Mouse (Mus musculus): ENCODE data around the gene Rmnd5a. TPM values are rescaled to one million over a fixed set of nuclear protein-coding genes. Genes with fewer than 3 reads are reported as not detected.

Rmnd5a gene
- total and polyA plus RNA-seq, 3 experiments = 23.4 to 40.6 (median 23.5) TPM

GRCm38 (mm10) chr6:71363995-71364394 is 76.4 kb downstream of the Rmnd5a start:
- in situ Hi-C loops (cut with MboI; ENCODE audit: low pct_ligation_motif_present, low pct_unique_long_range_greater_than_20kb, low sequenced_read_pairs) (no loop called here), dilution Hi-C loops (cut with MboI; ENCODE audit: extremely low pct_ligation_motif_present, extremely low pct_unique_long_range_greater_than_20kb, low sequenced_read_pairs) (no loop called here)
- TF ChIP-seq ZC3H11A (IDR thresholded peaks at IDR 0.05; ENCODE audit: low read depth, low read length) (no peak), RCOR1 (conservative IDR thresholded peaks at IDR 0.05; ENCODE audit: low read depth, low read length) (no peak), BHLHE40 (IDR thresholded peaks at IDR 0.05; ENCODE audit: low read depth, low read length) (peak; percentile 50; the same call in 1 of the 2 replicates)
- Histone ChIP-seq H3K79me2 (replicated peaks; ENCODE audit: control insufficient read depth, extremely low read depth, insufficient read depth, poor library complexity, severe bottlenecking) (no peaks in the 10 kb centered on the region), H3K4me3 (replicated peaks in 1 of 3; ENCODE audit: low read depth in 2 of 3, low read length in 2 of 3, poor library complexity in 1 of 3) (no peak overlapping the region), H3K27ac (ENCODE audit: insufficient read depth, low read depth) (no peak overlapping the region), H3K9ac (ENCODE audit: insufficient read depth, low read depth) (no peak overlapping the region), H3K4me2 (ENCODE audit: insufficient read depth, low read depth, poor library complexity, severe bottlenecking) (no peak overlapping the region), H3K9me3 (replicated peaks; ENCODE audit: low read length) (peaks cover 3% of the 10 kb centered on the region), H3K36me3 (replicated peaks in 1 of 2; ENCODE audit: control insufficient read depth in 1 of 2, insufficient read depth in 1 of 2, low read length in 1 of 2) (no peaks in the 10 kb centered on the region), H3K4me1 (ENCODE audit: control insufficient read depth in 1 of 2, insufficient read depth in 2 of 2) (peaks cover 4 to 11% of the 10 kb centered on the region in 2 experiments), H3K27me3 (replicated peaks) (no peaks in the 10 kb centered on the region)
- DNase-seq (ENCODE audit: extremely low read depth) = no peak

DNA sequence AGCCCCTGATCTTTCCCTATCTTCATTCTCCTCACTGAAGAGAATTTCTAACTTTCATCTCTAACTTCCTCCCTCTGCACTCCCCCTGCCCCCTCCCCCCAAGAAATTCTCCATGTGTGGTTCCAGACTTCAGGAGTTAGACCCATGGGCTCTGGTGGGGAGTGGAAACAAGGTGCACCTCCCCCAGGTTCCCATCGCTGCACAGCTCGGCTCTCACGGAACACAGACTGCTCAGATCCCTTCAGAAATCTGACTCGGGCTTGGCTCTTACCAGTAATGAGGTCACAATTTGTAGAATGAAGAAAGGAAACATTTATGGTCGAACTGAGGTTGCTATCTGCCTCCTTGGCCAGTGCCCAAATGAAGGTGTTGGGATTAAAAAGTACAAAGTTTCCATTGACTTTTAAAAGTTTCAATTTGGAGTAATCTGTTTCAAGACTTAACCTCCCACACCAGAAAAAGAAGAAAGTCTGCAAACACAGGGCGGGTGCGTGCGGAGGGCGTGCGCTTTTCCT is 79.2 kb downstream of the Rmnd5a start:
- no peak overlapping the region for H3K4me3 ChIP-seq (replicated peaks in 1 of 3; ENCODE audit: low read depth in 2 of 3, low read length in 2 of 3, poor library complexity in 1 of 3)
- H3K36me3 ChIP-seq (replicated peaks in 1 of 2; ENCODE audit: control insufficient read depth in 1 of 2, insufficient read depth in 1 of 2, low read length in 1 of 2) = no peaks in the 10 kb centered on the region
- no peaks in the 10 kb centered on the region for H3K79me2 ChIP-seq (replicated peaks; ENCODE audit: control insufficient read depth, extremely low read depth, insufficient read depth, poor library complexity, severe bottlenecking)
- H3K27me3 ChIP-seq (replicated peaks) = no peaks in the 10 kb centered on the region
- in situ Hi-C loops (cut with MboI; ENCODE audit: low pct_ligation_motif_present, low pct_unique_long_range_greater_than_20kb, low sequenced_read_pairs) (no loop called here), dilution Hi-C loops (cut with MboI; ENCODE audit: extremely low pct_ligation_motif_present, extremely low pct_unique_long_range_greater_than_20kb, low sequenced_read_pairs) (no loop called here)
- peaks cover 4 to 16% of the 10 kb centered on the region in 2 experiments for H3K4me1 ChIP-seq (ENCODE audit: control insufficient read depth in 1 of 2, insufficient read depth in 2 of 2)
- H3K9me3 ChIP-seq (replicated peaks; ENCODE audit: low read length) = no peaks in the 10 kb centered on the region
- no peak overlapping the region for H3K9ac ChIP-seq (ENCODE audit: insufficient read depth, low read depth)
- DNase-seq (ENCODE audit: extremely low read depth) = no peak
- peak overlapping the region; percentile 55; the same call in 1 of the 2 replicates for H3K4me2 ChIP-seq (ENCODE audit: insufficient read depth, low read depth, poor library complexity, severe bottlenecking)
- TF ChIP-seq ZKSCAN1 (IDR thresholded peaks at IDR 0.05; ENCODE audit: borderline replicate concordance, low read depth, low read length) = no peak
- TF ChIP-seq E2F4 (IDR thresholded peaks at IDR 0.05; ENCODE audit: insufficient replicate concordance, low read depth, low read length) = no peak
- no peak for TF ChIP-seq IRF4 (IDR thresholded peaks at IDR 0.05; ENCODE audit: low read depth, low read length)
- TF ChIP-seq MAFK (IDR thresholded peaks at IDR 0.05; ENCODE audit: insufficient replicate concordance, low read length) = no peak
- TF ChIP-seq BHLHE40 (IDR thresholded peaks at IDR 0.05; ENCODE audit: low read depth, low read length) = no peak
- no peak for TF ChIP-seq ELF1 (IDR thresholded peaks at IDR 0.05; ENCODE audit: low read depth, low read length)
- TF ChIP-seq KAT2A (IDR thresholded peaks at IDR 0.05; ENCODE audit: insufficient replicate concordance, low read length) = no peak
- TF ChIP-seq NRF1 (IDR thresholded peaks at IDR 0.05; ENCODE audit: low read depth, low read length) = no peak
- TF ChIP-seq EP300 (IDR thresholded peaks at IDR 0.05; ENCODE audit: low read length) = no peak
- TF ChIP-seq ETS1 (conservative IDR thresholded peaks at IDR 0.05; ENCODE audit: low read depth, low read length) = no peak
- TF ChIP-seq MAX (IDR thresholded peaks at IDR 0.05; ENCODE audit: low read length) = no peak
- no peak for TF ChIP-seq CHD1 (IDR thresholded peaks at IDR 0.05; ENCODE audit: low read depth, low read length)
- TF ChIP-seq POLR2A (IDR thresholded peaks at IDR 0.05; ENCODE audit: low read depth, low read length) = no peak
- TF ChIP-seq ZMIZ1 (IDR thresholded peaks at IDR 0.05; ENCODE audit: low read depth, low read length) = no peak
- TF ChIP-seq POLR2AphosphoS2 (IDR thresholded peaks at IDR 0.05; ENCODE audit: low read depth, low read length) = no peak
- no peak for TF ChIP-seq ZC3H11A (IDR thresholded peaks at IDR 0.05; ENCODE audit: low read depth, low read length)
- no peak overlapping the region for H3K27ac ChIP-seq (ENCODE audit: insufficient read depth, low read depth)
